Mouse (Mus musculus) intestine, embryonic 16.5 days (tissue): ENCODE measurements around the gene Rbm33. TPM values are rescaled to one million over a fixed set of nuclear protein-coding genes. Genes with fewer than 3 reads are reported as not detected.
A peak's percentile ranks its signal among the peaks of the same experiment; 100 is the strongest.

ENCODE experiments used
- ATAC-seq: fragments of 200-750 bp; cut with Nextera tagmentation; 2 replicates; pipeline ENCODE4 v1.8.0; 2017; ENCODE audit warnings: moderate TSS enrichment, moderate library complexity
- H3K27ac ChIP-seq: fragments of 300-500 bp; sonication (generic); 2 replicates; pipeline ENCODE4 v1.5.1; 2014; ENCODE audit warnings: mild to moderate bottlenecking, low read length
- H3K27me3 ChIP-seq: fragments of 300-500 bp; sonication (generic); replicated peaks from 2 replicates; pipeline ENCODE4 v1.6.1; 2014; ENCODE audit warnings: low read length, control low read depth, mixed read lengths; ENCODE audit not compliant: control insufficient read depth, insufficient read depth
- H3K36me3 ChIP-seq: fragments of 300-500 bp; sonication (generic); 2 replicates; pipeline ENCODE4 v1.6.1; 2014; ENCODE audit warnings: low read length, control low read depth; ENCODE audit not compliant: control insufficient read depth, insufficient read depth
- H3K4me1 ChIP-seq: fragments of 300-500 bp; sonication (generic); 2 replicates; pipeline ENCODE4 v1.6.1; 2014; ENCODE audit warnings: low read length, control low read depth, mixed read lengths; ENCODE audit not compliant: control insufficient read depth, insufficient read depth
- H3K4me2 ChIP-seq: fragments of 300-500 bp; sonication (generic); 2 replicates; pipeline ENCODE4 v1.6.1; 2014; ENCODE audit warnings: low read depth, low read length, control low read depth
- H3K4me3 ChIP-seq: fragments of 300-500 bp; sonication (generic); 2 replicates; pipeline ENCODE4 v1.5.1; 2014; ENCODE audit warnings: mild to moderate bottlenecking, low read length
- H3K9ac ChIP-seq: fragments of 300-500 bp; sonication (generic); 2 replicates; pipeline ENCODE4 v1.6.1; 2014; ENCODE audit warnings: low read depth, low read length
- H3K9me3 ChIP-seq: fragments of 300-500 bp; sonication (generic); 2 replicates; pipeline ENCODE4 v1.6.1; 2016; ENCODE audit warnings: low read length, control low read depth; ENCODE audit not compliant: control insufficient read depth
- WGBS: fragments of 180-500 bp; shearing (Covaris S2); extraction: QIAGEN DNeasy Blood & Tissue Kit; methylation state at CpG from one replicate; pipeline ENCODE4 v1.1.7; 2014; 5-methylcytosine and 5-hydroxymethylcytosine counted together
- polyA plus RNA-seq: library from polyadenylated mRNA; unstranded; fragments of >200 nt; fragmentation: Nextera tagmentation; extraction: Ambion mirVana; gene quantifications from 2 replicates; pipeline ENCODE4 v1.2.1, GENCODE M21; 2015

Rbm33 gene
- polyA plus RNA-seq, 1 experiment from 2014 or later, result 6.5 TPM

- 88% methylated on average over 5 of the region's 5 CpGs for WGBS
These were observed 136.2 kb downstream of the Rbm33 start for GRCm38 (mm10) chr5:28453086-28453485.

GRCm38 (mm10) chr5:28453523-28453922, 136.6 kb downstream of the Rbm33 start:
- no peak overlapping the region for H3K4me2 ChIP-seq
- H3K36me3 ChIP-seq, result no peaks in the 10 kb centered on the region
- WGBS, result 46% methylated on average over 3 of the region's 3 CpGs
- peaks cover 8% of the 10 kb centered on the region; the same call in 1 of the 2 replicates for H3K4me1 ChIP-seq
- no peak overlapping the region for H3K27ac ChIP-seq
- peaks cover 9% of the 10 kb centered on the region for H3K27me3 ChIP-seq
- H3K9ac ChIP-seq, result no peak overlapping the region
- no peak for ATAC-seq
- H3K9me3 ChIP-seq, result no peaks in the 10 kb centered on the region
- H3K4me3 ChIP-seq, result no peak overlapping the region

More at GRCm38 (mm10) chr5:28453086-28453485, 136.2 kb downstream of the Rbm33 start:
- Histone ChIP-seq H3K4me1 (peaks cover 5% of the 10 kb centered on the region; the same call in 1 of the 2 replicates), H3K9me3 (no peaks in the 10 kb centered on the region), H3K4me2 (no peak overlapping the region), H3K9ac (no peak overlapping the region), H3K27ac (no peak overlapping the region), H3K36me3 (no peaks in the 10 kb centered on the region), H3K4me3 (no peak overlapping the region), H3K27me3 (peaks cover 5% of the 10 kb centered on the region)
- no peak for ATAC-seq

GRCm38 (mm10) chr5:28454546-28454945, 137.6 kb downstream of the Rbm33 start:
- Histone ChIP-seq H3K9me3 (no peaks in the 10 kb centered on the region), H3K4me3 (no peak overlapping the region), H3K4me2 (no peak overlapping the region), H3K27me3 (peaks cover 19% of the 10 kb centered on the region), H3K27ac (no peak overlapping the region), H3K36me3 (no peaks in the 10 kb centered on the region), H3K4me1 (peaks cover 8% of the 10 kb centered on the region; the same call in 1 of the 2 replicates), H3K9ac (no peak overlapping the region)
- WGBS, result 94% methylated on average over 6 of the region's 6 CpGs
- ATAC-seq, result no peak

GRCm38 (mm10) chr5:28455721-28456120, 138.8 kb downstream of the Rbm33 start:
- Histone ChIP-seq H3K9ac (no peak overlapping the region), H3K36me3 (no peaks in the 10 kb centered on the region), H3K27me3 (peaks cover 27% of the 10 kb centered on the region), H3K4me1 (peaks cover 8% of the 10 kb centered on the region; the same call in 1 of the 2 replicates), H3K9me3 (no peaks in the 10 kb centered on the region), H3K4me3 (no peak overlapping the region), H3K4me2 (no peak overlapping the region), H3K27ac (no peak overlapping the region)
- no peak for ATAC-seq
- 82% methylated on average over 5 of the region's 5 CpGs for WGBS

GRCm38 (mm10) chr5:28456366-28456765, 139.4 kb downstream of the Rbm33 start:
- H3K27me3 ChIP-seq, result peaks cover 33% of the 10 kb centered on the region
- 80% methylated on average over 1 of the region's 1 CpGs for WGBS
- H3K9me3 ChIP-seq, result no peaks in the 10 kb centered on the region
- H3K4me2 ChIP-seq, result no peak overlapping the region
- no peak for ATAC-seq
- H3K4me1 ChIP-seq, result peaks cover 8% of the 10 kb centered on the region; the same call in 1 of the 2 replicates
- no peak overlapping the region for H3K27ac ChIP-seq
- no peak overlapping the region for H3K9ac ChIP-seq
- H3K36me3 ChIP-seq, result no peaks in the 10 kb centered on the region
- no peak overlapping the region for H3K4me3 ChIP-seq

- ATAC-seq, result peak; percentile 38
- H3K9ac ChIP-seq, result peak overlapping the region; percentile 62
- H3K4me1 ChIP-seq, result peaks cover 11% of the 10 kb centered on the region; the same call in 1 of the 2 replicates
- H3K4me3 ChIP-seq, result peak overlapping the region; percentile 45
- under 1% methylated on average over 95 of the region's 95 CpGs for WGBS
- no peaks in the 10 kb centered on the region for H3K9me3 ChIP-seq
- no peaks in the 10 kb centered on the region for H3K36me3 ChIP-seq
- H3K27me3 ChIP-seq, result peaks cover 49% of the 10 kb centered on the region
- H3K4me2 ChIP-seq, result peak overlapping the region; percentile 75
- H3K27ac ChIP-seq, result 0 out of 2 replicates have a peak overlapping the region, but pooled peaks have one; percentile 37
These were observed 141.2 kb downstream of the Rbm33 start for GRCm38 (mm10) chr5:28457921-28458641.

- peak overlapping the region; percentile 62; the same call in 1 of the 2 replicates for H3K9ac ChIP-seq
- H3K36me3 ChIP-seq, result no peaks in the 10 kb centered on the region
- H3K9me3 ChIP-seq, result no peaks in the 10 kb centered on the region
- H3K27me3 ChIP-seq, result peaks cover 56% of the 10 kb centered on the region
- WGBS, result under 1% methylated on average over 27 of the region's 27 CpGs
- peak; percentile 47 for ATAC-seq
- H3K4me1 ChIP-seq, result peaks cover 11% of the 10 kb centered on the region; the same call in 1 of the 2 replicates
- peak overlapping the region; percentile 54 for H3K27ac ChIP-seq
- peak overlapping the region; percentile 45 for H3K4me3 ChIP-seq
- H3K4me2 ChIP-seq, result peak overlapping the region; percentile 75
These were observed 141.9 kb downstream of the Rbm33 start for GRCm38 (mm10) chr5:28458821-28459240.

GRCm38 (mm10) chr5:28459456-28460225, 142.7 kb downstream of the Rbm33 start:
- ATAC-seq, result 0 out of 2 replicates have a peak, but pooled peaks have one; percentile 3
- no peaks in the 10 kb centered on the region for H3K36me3 ChIP-seq
- H3K9ac ChIP-seq, result peak overlapping the region; percentile 15; the same call in 1 of the 2 replicates
- peak overlapping the region; percentile 45 for H3K4me3 ChIP-seq
- 2% methylated on average over 41 of the region's 41 CpGs for WGBS
- peak overlapping the region; percentile 75 for H3K4me2 ChIP-seq
- no peaks in the 10 kb centered on the region for H3K9me3 ChIP-seq
- peaks cover 64% of the 10 kb centered on the region for H3K27me3 ChIP-seq
- peaks cover 11% of the 10 kb centered on the region; the same call in 1 of the 2 replicates for H3K4me1 ChIP-seq
- H3K27ac ChIP-seq, result peak overlapping the region; percentile 54; the same call in 1 of the 2 replicates
